Mouse (Mus musculus): ENCODE measurements around the gene Tmbim1. TPM values are rescaled to one million over a fixed set of nuclear protein-coding genes. Genes with fewer than 3 reads are reported as not detected.

Gene Tmbim1
- polyA plus RNA-seq, 1 experiment from 2014 or later: 46.8 TPM

DNA sequence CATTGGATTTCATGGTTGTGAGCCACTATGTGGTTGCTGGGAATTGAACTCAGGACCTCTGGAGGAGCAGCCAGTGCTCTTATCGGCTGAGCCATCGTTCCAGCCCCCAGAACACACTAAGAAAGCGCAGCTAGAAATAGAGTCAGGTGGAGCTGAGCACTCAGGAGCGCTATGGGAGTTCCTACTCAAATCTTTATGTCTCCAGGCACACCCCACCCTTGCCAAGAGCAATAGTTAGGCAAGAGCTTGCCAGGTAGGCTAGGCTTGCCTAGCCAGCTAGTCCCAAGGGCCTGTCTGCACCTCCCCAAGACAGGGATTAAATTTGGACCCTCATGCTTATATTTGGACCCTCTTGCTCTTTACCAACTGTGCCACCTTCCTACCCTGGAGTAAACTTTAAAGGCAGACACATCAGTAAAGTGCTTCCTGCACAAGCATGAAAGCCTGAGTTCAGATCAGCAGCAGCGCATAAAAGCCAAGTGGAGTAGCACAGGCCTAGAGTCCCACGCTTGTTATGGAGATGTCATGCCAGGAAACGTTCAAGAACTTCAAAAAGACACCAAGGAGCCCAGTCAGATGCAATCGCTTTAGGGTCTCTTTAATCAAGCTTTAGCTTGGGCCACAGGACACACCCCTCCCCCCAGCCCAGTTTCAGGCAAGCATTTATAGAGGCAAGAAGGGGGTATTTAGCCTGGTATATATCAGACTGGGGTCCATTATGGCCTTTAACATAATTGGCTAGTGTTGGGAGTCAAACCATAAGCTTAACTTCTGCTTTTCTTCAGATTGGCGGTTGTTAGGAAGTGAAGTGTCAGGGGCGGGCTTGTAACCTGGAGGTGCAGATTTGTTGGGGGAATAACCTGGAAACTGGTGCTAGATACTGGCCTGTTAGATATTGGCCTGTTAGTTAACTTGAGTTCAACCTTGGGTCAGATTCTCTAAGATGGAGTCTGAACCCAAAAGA is 2.9 kb upstream of the Tmbim1 start:
- H3K4me3 ChIP-seq (ENCODE audit: inconsistent target): no peak overlapping the region
- H3K79me2 ChIP-seq (ENCODE audit: inconsistent target): peaks cover 4% of the 10 kb centered on the region
- WGBS (ENCODE audit: missing documents): 64% methylated on average over 10 of the region's 10 CpGs
- no peaks in the 10 kb centered on the region for H3K36me3 ChIP-seq (ENCODE audit: inconsistent target)
- no peak overlapping the region for H3K27ac ChIP-seq

DNA sequence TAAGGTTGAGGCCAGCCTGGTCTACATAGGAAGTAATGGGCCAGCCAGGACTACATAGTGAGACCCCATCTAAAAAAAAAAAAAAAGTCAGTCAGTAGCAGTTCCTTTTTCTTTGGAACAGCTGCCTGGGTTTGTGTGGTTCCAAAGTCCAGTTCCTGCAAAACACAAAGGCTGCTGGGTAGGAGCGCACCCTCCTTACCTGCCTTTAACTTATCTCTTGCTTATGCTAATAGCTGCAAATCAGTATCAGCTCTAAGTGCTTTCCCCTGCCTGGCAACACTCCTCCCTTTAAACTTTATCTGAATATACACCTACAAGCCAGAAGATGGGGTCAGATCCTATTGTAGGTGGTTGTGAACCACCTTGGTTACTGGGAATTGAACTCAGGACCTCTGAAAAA is 1.7 kb upstream of the Tmbim1 start:
- Histone ChIP-seq H3K36me3 (ENCODE audit: inconsistent target) (no peaks in the 10 kb centered on the region), H3K79me2 (ENCODE audit: inconsistent target) (peaks cover 15% of the 10 kb centered on the region), H3K27ac (no peak overlapping the region), H3K4me3 (ENCODE audit: inconsistent target) (no peak overlapping the region)
- no CpG with 5 or more reads among the region's 1 CpGs for WGBS (ENCODE audit: missing documents)

DNA sequence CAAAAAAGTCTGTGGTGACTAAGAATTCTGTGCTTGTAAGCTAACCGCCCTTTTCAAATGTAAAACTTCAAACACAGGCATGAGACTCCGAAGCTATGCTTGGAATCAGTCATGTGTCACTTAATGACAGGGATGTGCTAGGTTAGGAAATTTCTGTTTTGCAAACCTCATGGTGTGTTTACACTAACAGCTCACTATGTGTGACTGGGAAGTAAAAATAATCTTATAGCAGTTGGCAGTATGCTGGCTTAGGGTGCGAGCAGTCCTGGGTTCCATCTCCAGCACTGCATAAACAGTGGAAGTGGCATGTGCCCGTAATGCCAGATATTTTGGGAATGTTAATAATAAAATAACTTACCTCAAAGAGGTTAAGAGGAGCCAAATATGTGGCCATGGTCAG is 476 bp downstream of the Tmbim1 start:
- no peaks in the 10 kb centered on the region for H3K36me3 ChIP-seq (ENCODE audit: inconsistent target)
- no peak overlapping the region for H3K4me3 ChIP-seq (ENCODE audit: inconsistent target)
- no peak overlapping the region for H3K27ac ChIP-seq
- 97% methylated on average over 4 of the region's 4 CpGs for WGBS (ENCODE audit: missing documents)
- H3K79me2 ChIP-seq (ENCODE audit: inconsistent target): peaks cover 37% of the 10 kb centered on the region

DNA sequence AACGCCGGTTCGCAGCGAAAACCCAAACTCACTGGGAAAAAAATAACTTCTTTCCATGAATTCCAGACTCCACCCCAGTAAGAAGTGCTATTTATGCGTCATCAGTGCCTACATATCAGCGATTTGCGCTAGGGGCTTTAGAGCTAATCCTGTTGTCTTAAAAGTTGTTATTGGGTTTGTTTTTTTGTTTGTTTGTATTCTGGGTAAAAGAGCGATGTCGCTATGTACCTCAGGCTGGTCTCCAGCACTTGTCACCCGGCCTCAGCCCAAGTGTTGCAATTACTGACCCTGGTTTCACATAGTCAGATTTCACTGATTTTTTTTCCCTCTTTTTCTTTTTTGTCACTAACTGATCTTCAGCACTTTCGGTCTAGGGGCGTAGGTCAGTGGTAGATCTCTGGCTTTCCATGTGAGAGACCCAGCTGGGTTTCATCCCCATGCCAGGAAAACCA is 1.1 kb downstream of the Tmbim1 start:
- Histone ChIP-seq H3K27ac (peak overlapping the region; percentile 74), H3K36me3 (ENCODE audit: inconsistent target) (no peaks in the 10 kb centered on the region), H3K4me3 (ENCODE audit: inconsistent target) (peak overlapping the region; percentile 60), H3K79me2 (ENCODE audit: inconsistent target) (peaks cover 43% of the 10 kb centered on the region)
- WGBS (ENCODE audit: missing documents): 3% methylated on average over 12 of the region's 12 CpGs

DNA sequence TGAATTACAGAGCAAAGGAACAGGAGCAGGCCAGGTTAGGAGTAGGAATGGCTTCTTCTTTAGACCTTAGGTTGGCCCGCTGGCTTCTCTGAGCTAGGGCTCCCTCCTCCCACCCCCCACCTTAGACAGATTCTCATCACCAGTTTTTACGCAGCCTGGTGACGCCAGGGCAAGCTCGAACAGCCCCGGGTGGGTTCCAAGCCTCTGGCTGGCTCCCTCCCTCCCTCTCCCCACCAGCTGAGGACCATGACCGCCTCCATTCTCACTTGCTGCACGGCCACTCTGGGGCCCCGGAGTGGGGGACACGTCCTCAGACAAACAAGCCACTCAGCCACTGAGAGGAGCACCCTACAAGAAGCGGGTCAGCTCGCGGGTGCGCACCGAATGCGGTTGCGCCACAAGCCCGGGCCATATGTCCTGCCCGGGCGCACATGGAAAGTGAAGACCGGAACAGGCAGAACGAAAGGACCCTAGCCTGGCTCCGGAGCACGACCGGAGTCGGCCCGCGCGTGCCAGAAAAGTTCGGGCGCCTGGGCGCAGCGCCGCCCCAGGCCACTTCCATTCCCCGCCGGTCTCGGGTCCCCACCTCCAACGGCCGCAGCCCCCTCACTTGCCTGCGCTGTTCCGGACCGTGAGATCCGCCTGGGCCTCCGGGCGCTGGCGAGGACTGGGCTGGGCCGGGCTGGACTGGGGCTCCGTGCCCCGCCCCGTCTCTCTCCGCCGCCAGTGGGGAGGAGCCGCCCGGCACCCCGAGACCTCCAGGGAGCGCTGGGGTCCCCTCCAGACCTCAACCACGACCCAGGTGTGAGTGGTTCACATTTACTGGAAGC is 1.7 kb downstream of the Tmbim1 start:
- Histone ChIP-seq H3K79me2 (ENCODE audit: inconsistent target) (peaks cover 50% of the 10 kb centered on the region), H3K4me3 (ENCODE audit: inconsistent target) (peak overlapping the region; percentile 60), H3K27ac (peak overlapping the region; percentile 74), H3K36me3 (ENCODE audit: inconsistent target) (no peaks in the 10 kb centered on the region)
- under 1% methylated on average over 50 of the region's 56 CpGs for WGBS (ENCODE audit: missing documents)

DNA sequence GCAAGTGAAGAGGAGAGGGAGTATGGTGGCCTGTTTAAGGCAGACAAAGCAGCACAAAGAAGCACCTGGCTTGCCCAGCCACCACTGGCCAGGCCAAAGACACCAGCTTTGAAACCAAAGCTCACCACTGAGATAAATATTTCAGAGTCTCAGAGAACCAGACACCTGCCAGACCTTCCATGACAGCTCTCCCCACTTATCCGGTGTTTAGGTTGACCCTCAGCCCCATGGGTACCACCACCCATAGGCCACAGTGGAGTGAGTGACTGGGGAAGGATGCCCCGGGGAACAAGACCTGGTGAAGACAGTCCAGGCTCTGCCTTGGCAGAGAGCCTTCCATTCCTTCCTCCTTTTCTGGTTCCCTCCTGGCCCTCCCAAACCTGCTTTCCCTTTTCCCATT is 2.6 kb downstream of the Tmbim1 start:
- H3K27ac ChIP-seq: peak overlapping the region; percentile 39; the same call in 1 of the 2 replicates
- peaks cover 59% of the 10 kb centered on the region for H3K79me2 ChIP-seq (ENCODE audit: inconsistent target)
- H3K36me3 ChIP-seq (ENCODE audit: inconsistent target): no peaks in the 10 kb centered on the region
- 46% methylated on average over 2 of the region's 2 CpGs for WGBS (ENCODE audit: missing documents)
- peak overlapping the region; percentile 60; the same call in 1 of the 2 replicates for H3K4me3 ChIP-seq (ENCODE audit: inconsistent target)

DNA sequence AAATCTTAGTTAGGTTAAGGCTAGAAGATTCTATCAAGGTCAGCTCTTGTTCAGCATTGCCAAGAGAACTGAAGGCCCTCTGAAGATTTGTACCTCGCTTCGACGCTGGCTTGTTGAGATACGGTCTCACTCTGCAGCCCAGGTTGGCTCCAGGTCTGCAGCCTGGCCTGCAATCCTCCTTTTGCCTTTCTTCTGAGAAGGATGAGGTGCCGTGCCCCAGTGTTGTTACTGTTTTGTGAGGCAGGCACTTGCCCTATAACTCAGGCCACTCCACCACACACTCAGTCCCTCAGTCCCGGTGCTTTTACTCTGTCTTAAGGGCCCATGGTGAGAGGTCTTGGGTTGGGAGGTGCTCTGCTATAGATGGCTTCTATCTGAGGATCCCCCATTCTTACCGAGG is 3.2 kb downstream of the Tmbim1 start:
- H3K36me3 ChIP-seq (ENCODE audit: inconsistent target): no peaks in the 10 kb centered on the region
- 80% methylated on average over 7 of the region's 7 CpGs for WGBS (ENCODE audit: missing documents)
- peaks cover 65% of the 10 kb centered on the region for H3K79me2 ChIP-seq (ENCODE audit: inconsistent target)
- no peak overlapping the region for H3K4me3 ChIP-seq (ENCODE audit: inconsistent target)
- no peak overlapping the region for H3K27ac ChIP-seq

DNA sequence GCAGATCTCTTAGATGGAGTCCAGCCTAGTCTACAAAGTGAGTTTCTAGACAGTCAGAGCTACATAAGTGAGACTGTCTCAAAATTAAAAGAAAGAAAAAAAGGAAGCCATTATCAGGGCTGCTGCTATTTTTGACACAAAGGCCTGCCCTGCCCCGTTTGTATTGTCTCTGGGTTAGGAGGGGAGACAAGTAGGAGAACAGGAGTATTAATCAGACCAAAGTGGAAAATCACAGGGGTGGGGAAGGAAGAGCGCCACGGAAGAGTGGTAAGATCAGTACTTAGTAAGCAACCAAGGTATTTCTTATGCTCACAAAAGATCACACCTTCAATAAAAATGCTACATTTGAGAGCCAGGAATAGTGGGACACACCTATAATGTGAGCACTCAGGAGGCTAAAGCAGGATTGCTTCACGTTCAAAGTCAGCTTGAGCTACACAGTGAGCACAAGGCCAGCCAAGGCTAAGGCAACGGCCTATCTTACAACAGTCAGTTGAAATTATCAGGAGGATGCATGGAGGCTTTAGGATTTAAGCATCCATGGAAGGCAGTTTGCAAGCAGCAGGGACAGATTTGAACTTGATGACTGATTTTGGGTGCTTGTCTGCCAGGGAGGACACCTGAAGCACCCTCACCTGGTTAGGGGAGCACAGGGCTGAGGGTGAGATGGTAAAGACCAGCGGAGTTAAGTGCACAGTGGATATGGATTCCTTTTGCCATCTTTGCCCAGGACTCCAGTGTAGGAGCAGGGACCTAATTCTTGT is 4.9 kb downstream of the Tmbim1 start:
- 67% methylated on average over 4 of the region's 6 CpGs for whole genome bisulfite sequencing (ENCODE audit: missing documents)
- Histone ChIP-seq H3K4me3 (ENCODE audit: inconsistent target) (no peak overlapping the region), H3K79me2 (ENCODE audit: inconsistent target) (peaks cover 75% of the 10 kb centered on the region), H3K36me3 (ENCODE audit: inconsistent target) (no peaks in the 10 kb centered on the region), H3K27ac (no peak overlapping the region)

DNA sequence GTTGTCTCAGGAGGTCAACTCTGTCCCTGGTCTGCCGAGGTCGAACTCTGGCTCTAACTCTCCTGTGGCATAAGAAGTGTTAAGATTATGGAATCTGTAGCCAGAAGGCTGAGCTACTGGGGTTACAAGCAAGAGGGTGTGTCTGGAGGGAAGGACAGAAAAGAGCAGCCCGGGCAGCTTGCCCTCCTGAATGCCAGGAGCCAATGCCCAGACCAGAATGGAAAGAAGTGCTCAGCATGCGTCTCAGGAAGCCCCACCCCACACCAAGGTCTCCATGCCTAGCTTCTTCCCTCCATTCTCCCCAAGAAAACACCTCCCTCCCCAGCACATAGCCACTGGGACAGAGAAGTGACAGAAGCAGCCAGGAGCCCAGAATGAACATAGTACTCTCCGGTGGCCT is 6.4 kb downstream of the Tmbim1 start:
- Histone ChIP-seq H3K4me3 (ENCODE audit: inconsistent target) (no peak overlapping the region), H3K27ac (no peak overlapping the region), H3K36me3 (ENCODE audit: inconsistent target) (no peaks in the 10 kb centered on the region), H3K79me2 (ENCODE audit: inconsistent target) (peaks cover 82% of the 10 kb centered on the region)
- 84% methylated on average over 5 of the region's 5 CpGs for WGBS (ENCODE audit: missing documents)

DNA sequence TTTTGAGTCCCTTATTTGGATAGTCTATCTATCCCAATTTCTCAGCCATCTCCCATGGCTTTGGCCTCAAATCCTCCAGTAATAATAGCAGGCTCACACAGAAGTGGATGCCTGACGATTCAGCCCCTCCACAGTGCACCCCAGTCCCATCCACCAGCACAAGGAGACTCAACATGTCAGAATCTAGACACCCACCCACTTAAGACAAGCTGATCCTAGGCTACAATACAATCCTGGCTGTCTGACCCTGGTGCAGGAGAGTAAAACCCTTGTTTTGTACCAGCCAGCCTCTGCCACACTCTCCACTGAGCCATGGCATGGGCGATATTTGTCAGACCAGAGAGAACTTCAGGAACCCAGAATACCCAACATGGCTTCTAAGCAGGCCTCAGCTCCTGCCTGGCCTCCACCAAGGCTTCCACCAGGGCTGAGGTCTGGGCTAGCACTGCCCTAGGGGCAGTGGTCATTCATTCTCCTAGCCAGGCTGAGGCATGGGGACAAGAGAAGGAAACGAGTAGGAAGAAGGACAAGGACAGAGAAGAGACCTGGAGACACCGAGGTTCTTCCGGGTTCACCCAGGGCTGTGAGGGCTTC is 7.2 kb downstream of the Tmbim1 start:
- Histone ChIP-seq H3K27ac (no peak overlapping the region), H3K79me2 (ENCODE audit: inconsistent target) (peaks cover 77% of the 10 kb centered on the region), H3K4me3 (ENCODE audit: inconsistent target) (no peak overlapping the region), H3K36me3 (ENCODE audit: inconsistent target) (peaks cover under 1% of the 10 kb centered on the region; the same call in 1 of the 2 replicates)
- 93% methylated on average over 5 of the region's 5 CpGs for WGBS (ENCODE audit: missing documents)

DNA sequence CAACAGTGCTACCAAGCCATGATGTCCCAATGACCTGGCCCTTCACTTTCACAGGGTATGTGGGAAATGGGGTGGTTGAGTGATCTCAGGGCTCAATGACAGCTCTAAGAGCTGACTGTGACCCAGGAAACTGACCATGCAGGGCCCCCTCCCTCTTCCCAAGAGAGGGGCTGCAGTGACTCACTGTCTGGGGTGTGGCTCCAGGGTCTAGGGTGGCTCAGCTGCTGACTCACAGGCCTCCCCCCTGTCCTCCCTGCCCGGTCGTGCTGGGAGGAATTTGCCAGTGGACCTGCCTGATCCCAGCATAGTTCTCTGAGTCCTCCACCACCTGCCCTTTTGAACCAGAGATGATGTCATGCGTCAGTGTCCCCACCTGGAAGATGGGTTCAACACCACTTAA is 8.2 kb downstream of the Tmbim1 start:
- 43% methylated on average over 3 of the region's 3 CpGs for WGBS (ENCODE audit: missing documents)
- Histone ChIP-seq H3K4me3 (ENCODE audit: inconsistent target) (no peak overlapping the region), H3K79me2 (ENCODE audit: inconsistent target) (peaks cover 74% of the 10 kb centered on the region), H3K36me3 (ENCODE audit: inconsistent target) (peaks cover 10% of the 10 kb centered on the region), H3K27ac (0 out of 2 replicates have a peak overlapping the region, but pooled peaks have one; percentile 84)

DNA sequence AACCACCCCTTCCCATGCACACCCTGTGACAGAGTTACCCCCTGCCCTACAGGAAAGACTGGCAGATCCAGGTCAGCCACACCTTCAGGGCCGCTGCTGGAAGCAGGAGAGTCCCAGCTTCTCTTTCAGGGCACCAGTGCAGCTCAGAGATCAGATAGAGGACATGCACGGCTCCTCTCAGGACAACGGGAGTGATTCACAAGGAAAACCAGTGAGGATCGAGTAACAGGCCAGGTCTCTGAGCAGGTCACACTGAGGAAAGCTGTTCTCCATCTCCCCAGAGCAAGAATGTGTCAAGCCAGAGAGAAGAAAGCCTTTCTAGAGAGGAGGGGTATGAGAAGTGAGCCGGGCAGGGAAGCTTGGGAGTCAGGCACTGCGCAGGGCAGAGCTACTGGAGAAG is 8.9 kb downstream of the Tmbim1 start:
- WGBS (ENCODE audit: missing documents): 85% methylated on average over 6 of the region's 6 CpGs
- Histone ChIP-seq H3K36me3 (ENCODE audit: inconsistent target) (peaks cover 18% of the 10 kb centered on the region), H3K4me3 (ENCODE audit: inconsistent target) (no peak overlapping the region), H3K79me2 (ENCODE audit: inconsistent target) (peaks cover 67% of the 10 kb centered on the region), H3K27ac (peak overlapping the region; percentile 84)

DNA sequence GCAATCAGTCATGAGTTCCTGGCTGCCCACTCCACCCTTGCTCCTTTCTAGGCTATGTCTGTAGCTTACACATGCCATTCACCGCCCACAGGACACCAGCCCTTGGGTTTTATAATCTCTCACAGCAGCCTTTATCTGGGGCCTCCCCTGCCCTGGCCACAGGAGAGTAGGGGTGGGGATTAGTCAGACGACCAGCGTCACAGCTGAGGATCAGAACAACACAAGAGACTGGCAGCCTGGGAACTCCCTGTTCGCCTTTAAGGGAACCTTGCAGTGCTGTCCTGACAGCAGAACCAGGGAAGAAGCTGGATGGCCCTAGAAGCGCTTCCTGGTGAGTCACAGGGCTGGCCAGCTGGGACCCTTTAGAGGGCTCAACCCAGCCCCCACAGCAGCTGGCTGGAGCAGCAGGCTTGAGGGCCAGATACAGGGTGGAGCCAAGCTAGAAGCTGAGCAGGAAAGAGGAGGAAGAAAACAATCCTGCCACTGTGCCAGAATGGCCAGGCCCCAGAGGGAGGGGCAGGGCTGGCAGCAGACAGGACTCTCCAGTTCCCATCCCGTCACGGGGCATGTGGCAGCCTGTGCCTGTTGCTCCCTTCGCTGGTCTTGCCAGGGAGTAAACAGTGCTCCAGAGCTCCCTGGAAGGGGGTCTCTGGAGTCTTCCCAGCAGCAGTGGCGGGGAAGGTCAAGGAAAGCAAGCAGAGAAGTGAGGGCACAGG is 9.8 kb downstream of the Tmbim1 start:
- WGBS (ENCODE audit: missing documents): 30% methylated on average over 9 of the region's 9 CpGs
- Histone ChIP-seq H3K27ac (peak overlapping the region; percentile 84), H3K79me2 (ENCODE audit: inconsistent target) (peaks cover 58% of the 10 kb centered on the region), H3K36me3 (ENCODE audit: inconsistent target) (peaks cover 23% of the 10 kb centered on the region), H3K4me3 (ENCODE audit: inconsistent target) (no peak overlapping the region)
